Mouse (Mus musculus) CH12.LX (cell line): ENCODE data around the gene 1110008L16Rik. TPM values are rescaled to one million over a fixed set of nuclear protein-coding genes. Genes with fewer than 3 reads are reported as not detected.
A peak's percentile ranks its signal among the peaks of the same experiment; 100 is the strongest.

Experiments used
- DNase-seq: peaks from one replicate; pipeline ENCODE4 v3.0.0-alpha.2; 2013; ENCODE audit errors: extremely low read depth
- H3K27ac ChIP-seq: 2 replicates; pipeline ENCODE4 v1.5.1; 2012; ENCODE audit warnings: low read depth, mild to moderate bottlenecking, control low read depth, moderate library complexity; ENCODE audit not compliant: insufficient read depth
- H3K27me3 ChIP-seq: replicated peaks from 2 replicates; pipeline ENCODE3; 2012; ENCODE audit warnings: inconsistent platforms
- H3K36me3 ChIP-seq, 2 experiments: replicated peaks in 1 of 2; 2 replicates each; pipeline versions ENCODE3 to v1.6.1; 2012; ENCODE audit warnings: inconsistent platforms in 1 of 2, low read length in 1 of 2, mild to moderate bottlenecking in 1 of 2, mixed read lengths in 1 of 2, moderate library complexity in 1 of 2; ENCODE audit not compliant: control insufficient read depth in 1 of 2, insufficient read depth in 1 of 2
- H3K4me1 ChIP-seq, 2 experiments: 2 replicates each; pipeline ENCODE4 v1.6.1; 2012; ENCODE audit warnings: inconsistent platforms in 1 of 2, moderate library complexity in 1 of 2; ENCODE audit not compliant: insufficient read depth in 2 of 2, control insufficient read depth in 1 of 2
- H3K4me2 ChIP-seq: 2 replicates; pipeline ENCODE4 v1.6.1; 2012; ENCODE audit warnings: low read depth, mild to moderate bottlenecking, control low read depth; ENCODE audit not compliant: poor library complexity, insufficient read depth, severe bottlenecking
- H3K4me3 ChIP-seq, 3 experiments: fragments of 150-350 bp in 1 of 3; sonication (generic) in 1 of 3; replicated peaks in 1 of 3; 2 replicates each; pipeline versions ENCODE3 to v1.5.1; 2011 to 2012; ENCODE audit warnings: low read depth in 2 of 3, low read length in 2 of 3, mild to moderate bottlenecking in 2 of 3, moderate library complexity in 2 of 3, control low read depth in 1 of 3, improper control_type of control experiment in 1 of 3, inconsistent platforms in 1 of 3, mixed read lengths in 1 of 3; ENCODE audit not compliant: poor library complexity in 1 of 3
- H3K79me2 ChIP-seq: replicated peaks from 2 replicates; pipeline ENCODE4 v1.6.1; 2012; ENCODE audit warnings: mild to moderate bottlenecking, moderate library complexity; ENCODE audit not compliant: control insufficient read depth, poor library complexity, insufficient read depth, severe bottlenecking; ENCODE audit errors: extremely low read depth
- H3K9ac ChIP-seq: 2 replicates; pipeline ENCODE4 v1.6.1; 2012; ENCODE audit warnings: low read depth, mild to moderate bottlenecking, control low read depth, moderate library complexity; ENCODE audit not compliant: insufficient read depth
- H3K9me3 ChIP-seq: replicated peaks from 2 replicates; pipeline ENCODE3; 2012; ENCODE audit warnings: low read length, inconsistent platforms, mixed read lengths
- CTCF ChIP-seq, 2 experiments: IDR thresholded peaks in 1 of 2; conservative IDR thresholded peaks in 1 of 2; 2 replicates each; pipeline ENCODE4 v1.5.1; 2011 to 2012; ENCODE audit warnings: low read depth in 2 of 2, low read length in 2 of 2, improper control_type of control experiment in 1 of 2, inconsistent platforms in 1 of 2, mild to moderate bottlenecking in 1 of 2, moderate library complexity in 1 of 2
- E2F4 ChIP-seq: IDR thresholded peaks from 2 replicates; pipeline ENCODE4 v1.6.1; 2011; ENCODE audit warnings: low read depth, low read length, improper control_type of control experiment; ENCODE audit not compliant: insufficient replicate concordance
- ELF1 ChIP-seq: IDR thresholded peaks from 2 replicates; pipeline ENCODE4 v1.6.1; 2014; ENCODE audit warnings: low read depth, mild to moderate bottlenecking, inconsistent platforms, low read length, improper control_type of control experiment
- EP300 ChIP-seq: IDR thresholded peaks from 2 replicates; pipeline ENCODE4 v1.6.1; 2011; ENCODE audit warnings: low read length, improper control_type of control experiment
- ETS1 ChIP-seq: conservative IDR thresholded peaks from 2 replicates; pipeline ENCODE4 v1.6.1; 2012; ENCODE audit warnings: low read depth, mild to moderate bottlenecking, inconsistent platforms, low read length, improper control_type of control experiment, moderate library complexity
- GABPA ChIP-seq: IDR thresholded peaks from 2 replicates; pipeline ENCODE4 v1.6.1; 2012; ENCODE audit warnings: low read depth, low read length, improper control_type of control experiment, inconsistent platforms; ENCODE audit not compliant: insufficient replicate concordance
- IRF4 ChIP-seq: IDR thresholded peaks from 2 replicates; pipeline ENCODE4 v1.6.1; 2014; ENCODE audit warnings: low read depth, mild to moderate bottlenecking, inconsistent platforms, low read length, improper control_type of control experiment
- JUN ChIP-seq: IDR thresholded peaks from 2 replicates; pipeline ENCODE4 v1.6.1; 2011; ENCODE audit warnings: low read depth, mild to moderate bottlenecking, low read length, improper control_type of control experiment, moderate library complexity; ENCODE audit not compliant: insufficient read depth
- JUND ChIP-seq: conservative IDR thresholded peaks from 2 replicates; pipeline ENCODE4 v1.6.1; 2011; ENCODE audit warnings: low read depth, low read length, improper control_type of control experiment
- KAT2A ChIP-seq: IDR thresholded peaks from 2 replicates; pipeline ENCODE4 v1.6.1; 2012; ENCODE audit warnings: low read length, improper control_type of control experiment, inconsistent platforms; ENCODE audit not compliant: insufficient replicate concordance
- MAFK ChIP-seq: IDR thresholded peaks from 2 replicates; pipeline ENCODE4 v1.6.1; 2011; ENCODE audit warnings: low read length, improper control_type of control experiment; ENCODE audit not compliant: insufficient replicate concordance
- MEF2A ChIP-seq: IDR thresholded peaks from 2 replicates; pipeline ENCODE4 v1.6.1; 2014; ENCODE audit warnings: low read depth, mild to moderate bottlenecking, inconsistent platforms, low read length, improper control_type of control experiment, borderline replicate concordance
- NELFE ChIP-seq: IDR thresholded peaks from 2 replicates; pipeline ENCODE4 v1.6.1; 2011; ENCODE audit warnings: low read depth, low read length, improper control_type of control experiment
- NRF1 ChIP-seq: IDR thresholded peaks from 2 replicates; pipeline ENCODE4 v1.6.1; 2014; ENCODE audit warnings: low read depth, mild to moderate bottlenecking, inconsistent platforms, low read length, improper control_type of control experiment, moderate library complexity
- POLR2A ChIP-seq: IDR thresholded peaks from 2 replicates; pipeline ENCODE4 v1.6.1; 2011; ENCODE audit warnings: low read depth, mild to moderate bottlenecking, improper control_type of control experiment, low read length
- POLR2AphosphoS2 ChIP-seq: IDR thresholded peaks from 2 replicates; pipeline ENCODE4 v1.6.1; 2011; ENCODE audit warnings: low read depth, low read length, improper control_type of control experiment
- RCOR1 ChIP-seq: conservative IDR thresholded peaks from 2 replicates; pipeline ENCODE4 v1.6.1; 2012; ENCODE audit warnings: low read depth, mild to moderate bottlenecking, inconsistent platforms, low read length, improper control_type of control experiment
- TBP ChIP-seq: conservative IDR thresholded peaks from 2 replicates; pipeline ENCODE4 v1.6.1; 2011; ENCODE audit warnings: low read depth, low read length, improper control_type of control experiment
- UBTF ChIP-seq: IDR thresholded peaks from 2 replicates; pipeline ENCODE4 v1.6.1; 2012; ENCODE audit warnings: low read depth, mild to moderate bottlenecking, inconsistent platforms, low read length, improper control_type of control experiment, moderate library complexity
- USF1 ChIP-seq: IDR thresholded peaks from 2 replicates; pipeline ENCODE4 v1.6.1; 2014; ENCODE audit warnings: low read depth, mild to moderate bottlenecking, inconsistent platforms, low read length, improper control_type of control experiment
- ZC3H11A ChIP-seq: IDR thresholded peaks from 2 replicates; pipeline ENCODE4 v1.6.1; 2012; ENCODE audit warnings: low read depth, mild to moderate bottlenecking, inconsistent platforms, low read length, improper control_type of control experiment
- ZMIZ1 ChIP-seq: IDR thresholded peaks from 2 replicates; pipeline ENCODE4 v1.6.1; 2012; ENCODE audit warnings: low read depth, mild to moderate bottlenecking, inconsistent platforms, low read length, improper control_type of control experiment
- ZNF384 ChIP-seq: IDR thresholded peaks from 2 replicates; pipeline ENCODE4 v1.6.1; 2012; ENCODE audit warnings: low read depth, low read length, improper control_type of control experiment, inconsistent platforms
- dilution Hi-C: fragments of 300-500 bp; cut with MboI; formaldehyde crosslinking; loops from 2 replicates; pipeline ENCODE4 v1.14.3; 2020; ENCODE audit warnings: low sequenced_read_pairs; ENCODE audit not compliant: extremely low pct_unique_long_range_greater_than_20kb, extremely low pct_ligation_motif_present
- in situ Hi-C: fragments of 300-500 bp; cut with MboI; formaldehyde crosslinking; loops from 3 replicates; pipeline ENCODE4 v1.14.3; 2019; ENCODE audit warnings: low sequenced_read_pairs, low pct_ligation_motif_present, low pct_unique_long_range_greater_than_20kb, mixed read lengths
- polyA plus RNA-seq: library from polyadenylated mRNA; unstranded; fragments of >175 nt; gene quantifications from 2 replicates; pipeline ENCODE4 v1.2.1, GENCODE M21; 2012; ENCODE audit warnings: low read depth; ENCODE audit not compliant: insufficient read length
- total RNA-seq, 2 experiments: library from RNA; depleted of rRNA; stranded (reverse); fragments of 300-350 nt in 1 of 2; fragments of >200 nt in 1 of 2; gene quantifications; 2 replicates each; pipeline ENCODE4 v1.2.3; 2012 to 2014

Gene 1110008L16Rik
- total and polyA plus RNA-seq, 3 experiments = 25.7 to 32.6 (median 28.9) TPM

DNA sequence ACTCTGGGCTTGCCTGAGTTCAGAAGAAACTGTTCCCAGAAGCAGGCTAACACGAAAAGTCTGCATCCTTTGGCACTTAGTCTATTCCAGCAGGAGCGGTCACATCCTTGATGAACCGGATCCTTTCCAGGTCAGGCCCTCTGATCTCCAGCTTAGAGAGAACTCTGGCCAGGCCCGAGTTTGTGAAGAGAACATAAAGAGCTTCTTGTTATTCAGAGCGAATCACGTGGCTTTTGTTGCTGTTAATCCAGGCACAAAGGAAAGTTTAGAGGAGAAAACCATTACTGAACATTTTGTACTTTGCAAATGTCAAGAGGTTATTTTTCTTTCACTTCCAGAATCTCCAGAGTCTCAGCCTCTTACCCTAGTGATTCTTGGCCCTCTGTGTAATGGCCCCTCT, 86.6 kb downstream of the 1110008L16Rik start:
- no peak overlapping the region for H3K9ac ChIP-seq
- H3K4me1 ChIP-seq = peaks cover 30 to 55% of the 10 kb centered on the region in 2 experiments
- no peak overlapping the region for H3K4me2 ChIP-seq
- in situ Hi-C loops = loop anchor here (10.0 kb wide), 1 partner anchor 109 kb away; the partner anchor contains the start of gene Nfkbia
- no peak for DNase-seq
- TF ChIP-seq MAFK = no peak
- TF ChIP-seq GABPA = no peak
- TF ChIP-seq ETS1 = no peak
- no peak for TF ChIP-seq ZC3H11A
- no peak for TF ChIP-seq MEF2A
- TF ChIP-seq UBTF = no peak
- no peak for TF ChIP-seq RCOR1
- TF ChIP-seq POLR2AphosphoS2 = no peak
- TF ChIP-seq EP300 = no peak
- TF ChIP-seq NELFE = no peak
- no peak for TF ChIP-seq E2F4
- no peak for TF ChIP-seq NRF1
- TF ChIP-seq USF1 = no peak
- no peak for TF ChIP-seq CTCF (conservative IDR thresholded peaks at IDR 0.05 in 1 of 2, IDR thresholded peaks at IDR 0.05 in 1 of 2; ENCODE audit: low read depth in 2 of 2, low read length in 2 of 2)
- no peak for TF ChIP-seq KAT2A
- no peak for TF ChIP-seq TBP
- dilution Hi-C loops = no loop called here
- no peaks in the 10 kb centered on the region for H3K9me3 ChIP-seq
- no peaks in the 10 kb centered on the region for H3K27me3 ChIP-seq
- H3K27ac ChIP-seq = peak overlapping the region; percentile 33; the same call in 1 of the 2 replicates
- no peaks in the 10 kb centered on the region for H3K79me2 ChIP-seq
- no peak overlapping the region for H3K4me3 ChIP-seq
- peaks cover 8 to 22% of the 10 kb centered on the region in 2 experiments for H3K36me3 ChIP-seq

DNA sequence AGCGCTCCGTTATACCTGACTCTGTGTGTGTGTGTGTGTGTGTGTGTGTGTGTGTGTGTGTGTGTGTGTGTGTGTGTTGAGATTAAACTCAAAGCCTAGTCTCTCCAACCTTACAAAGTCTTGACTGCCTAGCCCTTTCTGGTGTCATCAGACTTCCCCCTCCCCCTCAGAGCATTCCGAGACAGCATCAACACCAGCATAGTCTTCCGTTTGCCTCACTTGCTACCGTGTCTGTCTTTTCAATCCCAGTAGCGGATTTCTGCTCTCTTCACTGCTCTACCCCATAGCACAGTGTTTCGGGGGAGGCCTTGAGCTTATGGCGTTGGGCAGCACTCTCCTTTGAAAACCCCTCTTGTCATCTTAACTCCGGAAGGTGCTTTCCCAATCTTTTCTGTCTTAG, 87.1 kb downstream of the 1110008L16Rik start:
- H3K27ac ChIP-seq = peak overlapping the region; percentile 33; the same call in 1 of the 2 replicates
- no peaks in the 10 kb centered on the region for H3K27me3 ChIP-seq
- in situ Hi-C loops = loop anchor here (10.0 kb wide), 1 partner anchor 108 kb away; the partner anchor contains the start of gene Nfkbia
- dilution Hi-C loops = no loop called here
- peaks cover 8 to 22% of the 10 kb centered on the region in 2 experiments for H3K36me3 ChIP-seq
- no peak overlapping the region for H3K4me3 ChIP-seq
- no peaks in the 10 kb centered on the region for H3K9me3 ChIP-seq
- no peak overlapping the region for H3K4me2 ChIP-seq
- TF ChIP-seq ZNF384 (no peak), RCOR1 (no peak), TBP (no peak), UBTF (no peak), MAFK (no peak), IRF4 (no peak), ZMIZ1 (no peak), KAT2A (no peak), ZC3H11A (no peak), ELF1 (no peak), JUND (no peak), POLR2A (no peak), ETS1 (no peak), JUN (no peak)
- H3K4me1 ChIP-seq = peaks cover 35 to 61% of the 10 kb centered on the region in 2 experiments
- no peaks in the 10 kb centered on the region for H3K79me2 ChIP-seq
- no peak overlapping the region for H3K9ac ChIP-seq
- no peak for DNase-seq
